Mouse (Mus musculus) ovary, postnatal 14 days (tissue): ENCODE results near the gene Tmem102.

Experiments used
- DNase-seq: peaks from one replicate; pipeline ENCODE4 v3.0.0; 2022; ENCODE audit warnings: low spot score

The Tmem102 gene

GRCm38 (mm10) chr11:69804972-69805909 lies at the start of gene Tmem102:
Gene Tmem102, minus strand, starts transcription at chr11:69805624.
- DNase-seq = peak; percentile 30

DNA sequence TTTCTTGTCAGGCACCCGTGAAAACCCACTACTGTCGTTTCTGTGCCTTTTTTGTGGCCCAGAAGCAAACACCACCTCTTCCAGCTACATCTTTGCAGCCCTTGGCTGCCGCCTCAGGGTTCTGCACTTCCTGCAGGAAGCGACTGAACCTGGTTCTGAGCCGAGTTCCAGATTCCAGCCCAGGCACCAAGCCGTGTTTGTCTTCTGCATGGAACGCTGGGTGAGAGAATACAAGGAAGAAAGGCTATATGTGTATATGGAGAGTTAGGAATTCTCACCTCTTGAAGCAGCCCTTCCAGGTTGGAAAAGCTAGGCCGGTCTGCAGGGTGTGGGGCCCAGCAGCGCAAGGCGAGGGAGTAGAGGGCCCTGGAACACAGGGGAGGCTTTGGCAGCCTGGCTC lies 49.3 kb upstream of the Tmem102 start:
- DNase-seq = no peak

GRCm38 (mm10) chr11:69853994-69854393 lies 48.6 kb upstream of the Tmem102 start:
- no peak for DNase-seq

DNA sequence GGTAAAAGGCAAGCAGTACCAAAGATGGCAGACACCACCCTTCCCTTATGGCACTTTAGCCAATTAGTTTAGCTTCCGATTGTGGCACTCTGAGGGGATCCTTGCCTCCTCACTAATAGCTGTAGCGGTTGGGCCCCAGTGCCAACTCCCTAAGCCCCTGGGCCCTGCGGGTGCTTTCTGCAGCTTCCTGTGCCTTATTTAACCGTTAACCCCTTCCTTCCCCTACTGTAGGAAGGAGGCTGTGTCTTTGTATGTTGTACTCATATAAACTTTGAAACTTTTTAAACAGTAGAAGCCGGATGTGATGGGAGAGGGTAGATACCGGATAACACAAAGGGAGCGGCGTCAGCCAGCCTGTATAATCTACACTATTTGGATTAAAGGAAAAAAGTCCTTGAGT lies 45.3 kb upstream of the Tmem102 start:
- no peak for DNase-seq

GRCm38 (mm10) chr11:69849884-69850283 lies 44.5 kb upstream of the Tmem102 start:
- no peak for DNase-seq

- DNase-seq = no peak
Observed at GRCm38 (mm10) chr11:69849128-69849527, 43.7 kb upstream of the Tmem102 start.

DNA sequence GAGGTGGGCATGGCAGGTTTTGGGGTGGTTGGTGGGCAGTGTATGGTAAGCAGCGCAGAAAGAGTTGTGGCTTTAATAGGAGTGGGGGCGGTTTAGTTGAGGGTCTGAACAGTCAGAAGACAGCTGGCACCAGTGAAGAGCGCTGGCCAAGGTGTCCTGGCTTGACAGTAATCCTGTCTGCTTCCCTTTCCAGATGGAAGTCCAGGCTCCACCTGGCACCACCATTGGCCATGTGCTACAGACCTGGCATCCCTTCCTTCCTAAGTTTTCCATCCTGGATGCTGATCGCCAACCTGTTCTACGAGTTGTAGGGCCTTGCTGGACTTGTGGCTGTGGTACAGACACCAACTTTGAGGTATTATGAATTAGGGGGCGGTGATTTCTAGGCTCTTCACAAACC lies 42.6 kb upstream of the Tmem102 start:
- no peak for DNase-seq

GRCm38 (mm10) chr11:69846738-69847688 lies 41.6 kb upstream of the Tmem102 start:
- no peak for DNase-seq

GRCm38 (mm10) chr11:69846198-69846680 lies 40.8 kb upstream of the Tmem102 start, which contains the start of gene Plscr3:
Gene Plscr3, plus strand, starts transcription at chr11:69846376.
- peak; percentile 90 for DNase-seq

GRCm38 (mm10) chr11:69838714-69839104 lies 33.3 kb upstream of the Tmem102 start:
- no peak for DNase-seq

DNA sequence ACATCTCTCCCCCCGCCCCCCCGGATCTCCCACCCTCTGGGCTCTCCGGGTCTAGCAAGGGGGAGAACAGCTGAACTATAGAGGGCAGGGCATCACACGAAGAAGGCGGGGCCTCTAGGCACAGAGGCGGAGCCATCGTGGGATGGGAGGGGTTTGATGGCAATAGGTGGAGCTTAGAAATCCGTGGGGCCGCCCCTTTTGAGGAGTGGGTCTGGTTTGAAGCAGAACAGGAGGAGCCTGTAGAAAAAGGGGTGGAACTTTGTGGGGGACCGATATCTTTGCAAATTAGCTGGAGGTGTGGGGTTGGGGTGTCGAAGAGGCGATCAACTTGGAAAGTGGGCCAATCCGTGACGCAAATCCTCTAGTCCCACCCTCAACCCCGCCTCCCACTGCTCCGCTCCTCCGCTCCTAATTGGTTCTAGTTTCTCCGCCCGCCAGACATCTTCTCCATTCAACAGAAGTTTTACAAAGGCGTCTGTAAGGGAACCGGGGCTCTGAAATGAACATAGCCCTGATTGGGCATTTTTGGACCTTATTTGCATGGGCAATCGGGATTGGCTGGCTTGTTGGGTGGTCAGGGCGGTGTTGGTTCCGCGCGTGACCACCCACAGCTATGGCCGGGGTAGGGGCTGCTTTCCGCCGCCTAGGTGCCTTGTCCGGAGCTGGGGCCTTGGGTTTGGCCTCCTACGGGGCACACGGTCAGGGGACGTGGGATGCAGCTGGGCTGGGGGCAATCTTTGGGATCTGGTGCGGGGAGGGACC lies 32.7 kb upstream of the Tmem102 start, which contains the start of gene Tmem256:
Gene Tmem256 (plus strand): TSS at position 563 of the 762 bp plus-strand sequence.
- peak; percentile 93 for DNase-seq

DNA sequence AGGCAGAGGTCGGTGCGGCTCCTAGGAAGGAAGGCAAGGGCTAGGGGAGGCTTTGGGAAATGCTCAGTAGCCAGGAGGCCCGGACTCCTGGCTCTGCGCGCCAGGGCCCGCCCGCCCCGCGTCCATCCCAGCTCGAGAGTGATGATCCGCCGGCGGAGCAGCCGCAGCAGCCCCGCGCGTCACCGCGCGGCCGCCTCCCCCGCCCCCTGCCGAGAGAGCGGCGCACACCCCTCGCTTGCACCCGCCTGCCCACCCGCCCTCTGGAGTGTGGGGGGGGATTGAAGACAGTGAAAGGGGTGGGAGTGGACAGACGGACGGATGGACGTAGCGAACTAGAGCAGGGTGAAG lies 32.2 kb upstream of the Tmem102 start, which contains the start of gene Nlgn2:
Gene Nlgn2 (minus strand): TSS at position 181 of the 348 bp plus-strand sequence.
- no peak for DNase-seq

GRCm38 (mm10) chr11:69836703-69837576 lies 31.5 kb upstream of the Tmem102 start:
- DNase-seq = no peak

DNA sequence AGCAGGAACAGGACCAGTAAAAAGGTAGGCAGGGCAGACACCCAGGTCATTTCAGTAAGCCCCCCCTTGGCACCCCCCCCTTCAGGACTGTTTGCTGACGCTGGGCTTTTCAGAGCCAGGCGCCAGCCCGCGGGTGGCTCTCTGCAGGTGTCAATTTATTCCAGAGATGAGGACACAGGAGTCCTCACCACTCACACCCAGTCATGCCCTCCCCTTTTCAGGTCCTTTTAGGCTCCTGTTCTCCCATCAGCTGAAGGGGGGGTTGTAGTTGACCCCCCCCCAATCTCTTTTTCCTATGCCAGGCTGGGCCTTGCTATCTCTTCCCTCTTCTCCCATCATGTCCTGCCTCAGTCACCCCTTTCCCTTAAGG lies 30.5 kb upstream of the Tmem102 start:
- no peak for DNase-seq

DNA sequence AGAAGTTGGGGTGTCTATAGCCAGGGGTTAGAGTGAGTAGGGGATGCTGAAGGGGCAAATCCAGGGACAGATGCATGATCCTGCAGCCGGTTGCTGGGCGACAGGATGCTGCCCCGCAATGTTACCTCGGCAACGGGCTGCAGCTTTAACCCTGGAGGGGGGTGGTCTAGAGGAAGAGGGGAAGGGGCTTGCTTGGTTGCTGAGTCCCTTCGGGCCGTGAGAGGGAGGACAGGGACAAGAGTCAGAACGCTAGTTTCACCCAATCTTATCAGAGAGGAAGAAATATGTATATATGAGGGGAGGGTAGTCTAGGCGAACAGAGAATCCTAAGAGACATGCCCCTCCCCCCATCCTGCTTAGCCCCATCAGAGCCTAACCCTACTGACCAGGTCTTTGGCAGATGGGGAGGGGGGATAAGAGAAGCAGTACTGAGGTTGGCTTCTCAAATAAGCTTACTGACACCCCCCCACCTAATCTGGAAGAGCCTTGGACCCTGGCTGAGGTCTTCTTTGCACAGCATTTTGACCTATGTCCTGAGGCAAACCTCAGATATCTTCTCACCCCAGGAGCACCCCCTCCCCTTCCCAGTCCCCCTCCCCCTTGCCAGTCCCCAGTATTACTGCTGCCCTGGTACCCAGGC lies 30.0 kb upstream of the Tmem102 start:
- DNase-seq = no peak

- no peak for DNase-seq
Observed at GRCm38 (mm10) chr11:69834001-69834549, 28.7 kb upstream of the Tmem102 start.

DNA sequence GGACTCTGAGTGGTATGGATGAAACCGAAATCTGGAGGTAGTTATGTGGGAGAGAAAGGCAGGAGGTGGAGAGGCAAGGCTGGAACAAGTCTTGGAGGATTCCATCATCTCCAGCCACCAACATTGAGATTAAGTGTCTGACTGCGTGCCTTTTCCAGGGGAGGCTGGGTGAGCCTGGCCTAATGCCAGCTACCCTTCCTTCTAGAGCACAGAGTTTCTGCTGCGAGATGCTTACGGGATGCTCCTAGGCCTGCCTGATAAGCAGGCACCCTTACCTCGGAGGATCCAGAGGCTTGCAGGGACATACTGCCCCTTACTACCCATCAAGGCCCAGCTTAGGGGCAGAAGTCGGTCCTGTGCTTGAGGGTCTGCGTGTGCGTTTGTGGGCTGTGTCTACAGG lies 28.1 kb upstream of the Tmem102 start:
- DNase-seq = no peak

DNA sequence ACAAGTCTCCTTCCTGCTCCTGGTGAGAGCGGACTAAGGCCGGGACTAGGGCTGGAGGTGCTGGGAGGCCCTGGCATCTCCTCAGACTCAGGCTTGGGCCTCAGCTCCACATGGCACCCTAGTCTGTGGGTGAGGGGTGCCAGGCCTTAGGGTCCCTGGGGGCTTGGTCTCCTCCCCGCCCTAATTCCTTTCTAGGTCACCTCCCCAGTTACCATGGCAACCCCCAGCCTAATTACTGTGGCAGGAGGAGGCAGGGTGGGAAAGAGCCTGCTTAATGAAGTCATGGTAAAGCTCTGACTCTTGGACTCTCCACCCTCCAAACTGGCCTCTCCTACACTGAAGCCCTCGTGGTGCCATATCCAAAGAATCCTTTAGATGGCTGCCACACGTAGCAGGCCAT lies 23.4 kb upstream of the Tmem102 start:
- no peak for DNase-seq

- DNase-seq = no peak
Observed at GRCm38 (mm10) chr11:69823456-69823855, 18.0 kb upstream of the Tmem102 start.

DNA sequence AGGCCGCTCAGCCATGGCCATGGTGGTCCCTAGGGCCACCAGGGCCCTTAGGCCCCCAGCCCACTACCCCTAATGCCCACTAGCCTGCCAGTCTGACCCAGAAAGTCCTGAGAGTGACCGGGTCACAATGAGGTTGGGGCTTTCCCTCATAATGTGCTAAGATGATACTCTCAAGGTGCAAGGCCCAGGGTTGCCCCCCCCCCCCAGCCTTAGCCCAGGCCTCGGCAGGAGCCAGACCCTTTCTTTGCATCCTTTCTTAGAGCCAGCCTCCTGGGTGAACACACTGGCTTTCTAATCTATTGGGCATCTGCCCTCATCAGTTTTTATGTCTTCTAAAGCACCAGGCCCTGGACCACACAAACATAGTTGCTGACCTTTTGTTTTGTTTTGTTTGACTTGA lies 16.7 kb upstream of the Tmem102 start, which contains the start of gene Spem1:
Gene Spem1 (minus strand): TSS at position 101 of the 400 bp plus-strand sequence.
- no peak for DNase-seq
